Mouse (Mus musculus) lung, postnatal 0 days (tissue): Measurements from ENCODE around the gene Apon. TPM values are rescaled to one million over a fixed set of nuclear protein-coding genes. Genes with fewer than 3 reads are reported as not detected.
"Not testable (repeated sequence)": the region's sequence is repeated elsewhere in the genome, so short reads cannot be mapped to it uniquely, and the experiment has no call there.

ENCODE experiments used
- ATAC-seq: fragments of 200-750 bp; cut with Nextera tagmentation; 2 replicates; pipeline ENCODE4 v1.8.0; 2017; ENCODE audit warnings: moderate library complexity
- DNase-seq: peaks from one replicate; pipeline ENCODE4 v3.0.0-alpha.2; 2016; ENCODE audit warnings: low spot score
- H3K27ac ChIP-seq: fragments of 300-500 bp; sonication (generic); 2 replicates; pipeline ENCODE4 v1.5.1; 2014; ENCODE audit warnings: antibody characterized with exemption, mild to moderate bottlenecking, low read length, mixed read lengths
- H3K27me3 ChIP-seq: fragments of 300-500 bp; sonication (generic); replicated peaks from 2 replicates; pipeline ENCODE4 v1.6.1; 2014; ENCODE audit warnings: low read length, mixed read lengths; ENCODE audit not compliant: insufficient read depth
- H3K36me3 ChIP-seq: fragments of 300-500 bp; sonication (generic); 2 replicates; pipeline ENCODE4 v1.6.1; 2014; ENCODE audit warnings: low read length, mixed read lengths; ENCODE audit not compliant: insufficient read depth
- H3K4me1 ChIP-seq: fragments of 300-500 bp; sonication (generic); 2 replicates; pipeline ENCODE4 v1.6.1; 2014; ENCODE audit warnings: antibody characterized with exemption, low read depth, low read length, mixed read lengths; ENCODE audit not compliant: insufficient read depth
- H3K4me2 ChIP-seq: fragments of 300-500 bp; sonication (generic); replicated peaks from 2 replicates; pipeline ENCODE4 v1.6.1; 2014; ENCODE audit warnings: low read depth, mild to moderate bottlenecking, low read length, moderate library complexity, mixed read lengths
- H3K4me3 ChIP-seq: fragments of 300-500 bp; sonication (generic); 2 replicates; pipeline ENCODE4 v1.5.1; 2014; ENCODE audit warnings: low read depth, low read length
- H3K9ac ChIP-seq: fragments of 300-500 bp; sonication (generic); replicated peaks from 2 replicates; pipeline ENCODE4 v1.6.1; 2014; ENCODE audit warnings: low read depth, mild to moderate bottlenecking
- H3K9me3 ChIP-seq: fragments of 300-500 bp; sonication (generic); 2 replicates; pipeline ENCODE4 v1.6.1; 2016; ENCODE audit warnings: low read length, mixed read lengths
- CTCF ChIP-seq: IDR thresholded peaks from 2 replicates; pipeline ENCODE4 v1.5.1; 2016; ENCODE audit warnings: antibody characterized with exemption, mild to moderate bottlenecking
- EP300 ChIP-seq: IDR thresholded peaks from 2 replicates; pipeline ENCODE4 v1.6.1; 2016; ENCODE audit warnings: antibody characterized with exemption, mild to moderate bottlenecking, control low read depth
- whole genome bisulfite sequencing: fragments of 180-500 bp; shearing (Covaris S2); extraction: QIAGEN DNeasy Blood & Tissue Kit; methylation state at CpG from one replicate; pipeline ENCODE4 v1.1.7; 2014; 5-methylcytosine and 5-hydroxymethylcytosine counted together
- polyA plus RNA-seq: library from polyadenylated mRNA; unstranded; fragments of >200 nt; fragmentation: Nextera tagmentation; extraction: Ambion mirVana; gene quantifications from 2 replicates; pipeline ENCODE4 v1.2.1, GENCODE M21; 2015

Gene Apon
- polyA plus RNA-seq, 1 experiment from 2014 or later = not detected

DNA sequence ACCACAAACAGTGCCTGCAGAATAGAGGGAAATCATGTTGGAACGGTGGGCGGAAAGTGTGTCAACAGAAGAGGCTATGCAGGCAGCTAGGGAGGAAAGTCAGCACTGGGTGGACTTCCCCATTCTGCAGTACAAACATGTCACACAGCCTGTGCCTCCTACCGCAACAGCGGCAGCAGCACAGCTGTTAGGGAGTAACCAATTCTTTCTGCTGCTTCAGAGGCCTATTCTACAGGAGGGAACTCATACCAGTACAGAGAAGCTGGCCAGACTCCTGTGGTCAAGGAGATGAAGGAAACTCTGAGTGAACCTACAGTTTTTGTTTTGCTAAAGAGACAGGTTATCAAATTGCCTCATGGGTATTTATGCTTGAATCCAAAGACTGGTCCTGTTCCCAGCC lies 5.1 kb downstream of the Apon start:
- TF ChIP-seq EP300 (no peak), CTCF (no peak)
- Histone ChIP-seq H3K27ac (no peak overlapping the region), H3K4me2 (no peak overlapping the region), H3K9me3 (no peaks in the 10 kb centered on the region), H3K9ac (no peak overlapping the region), H3K36me3 (no peaks in the 10 kb centered on the region), H3K4me3 (no peak overlapping the region), H3K4me1 (no peaks in the 10 kb centered on the region), H3K27me3 (no peaks in the 10 kb centered on the region)
- DNase-seq (no peak), ATAC-seq (no peak)
- 73% methylated on average over 4 of the region's 4 CpGs for WGBS

GRCm38 (mm10) chr10:128259946-128260345 lies 6.0 kb downstream of the Apon start:
- Histone ChIP-seq H3K27me3 (no peaks in the 10 kb centered on the region), H3K4me2 (no peak overlapping the region), H3K9ac (no peak overlapping the region), H3K27ac (no peak overlapping the region), H3K4me3 (no peak overlapping the region), H3K36me3 (no peaks in the 10 kb centered on the region), H3K9me3 (no peaks in the 10 kb centered on the region), H3K4me1 (no peaks in the 10 kb centered on the region)
- DNase-seq = no peak
- no peak for TF ChIP-seq EP300
- TF ChIP-seq CTCF = no peak
- ATAC-seq = no peak
- WGBS = 72% methylated on average over 5 of the region's 5 CpGs

GRCm38 (mm10) chr10:128260376-128260775 lies 6.5 kb downstream of the Apon start:
- not testable (repeated sequence) for H3K9ac ChIP-seq, H3K4me3 ChIP-seq, H3K27ac ChIP-seq, H3K36me3 ChIP-seq, H3K4me1 ChIP-seq, ATAC-seq, H3K9me3 ChIP-seq, H3K27me3 ChIP-seq, DNase-seq, H3K4me2 ChIP-seq
- 67% methylated on average over 7 of the region's 7 CpGs for WGBS

DNA sequence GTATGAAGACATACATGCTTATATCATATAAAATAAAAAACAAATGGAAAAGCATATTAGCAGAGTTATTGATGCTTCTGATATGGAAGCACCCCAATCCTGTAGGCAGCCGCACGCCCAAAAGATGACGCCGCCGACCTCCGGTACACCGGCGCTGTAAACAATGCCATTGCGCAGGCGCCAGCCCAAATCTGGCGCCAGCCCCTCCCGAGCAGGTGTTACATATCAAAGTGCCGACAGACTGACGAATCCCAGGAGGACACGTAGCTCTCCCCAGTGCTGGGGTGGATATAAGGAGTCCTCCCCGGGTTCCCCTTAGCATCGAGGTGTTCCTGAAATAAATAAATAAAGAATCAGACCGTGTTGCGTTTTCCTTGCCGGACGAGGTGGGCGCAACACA lies 8.4 kb downstream of the Apon start:
- no peak overlapping the region for H3K27ac ChIP-seq

GRCm38 (mm10) chr10:128263393-128264310 lies 9.8 kb downstream of the Apon start:
- H3K4me1 ChIP-seq = no peaks in the 10 kb centered on the region
- H3K9ac ChIP-seq = no peak overlapping the region
- no peaks in the 10 kb centered on the region for H3K36me3 ChIP-seq
- WGBS = 75% methylated on average over 6 of the region's 6 CpGs
- H3K4me2 ChIP-seq = no peak overlapping the region
- ATAC-seq = no peak
- DNase-seq = no peak
- H3K9me3 ChIP-seq = no peaks in the 10 kb centered on the region
- no peak overlapping the region for H3K27ac ChIP-seq
- no peaks in the 10 kb centered on the region for H3K27me3 ChIP-seq
- no peak overlapping the region for H3K4me3 ChIP-seq
- no peak for TF ChIP-seq CTCF
- no peak for TF ChIP-seq EP300

More for the DNA sequence above, 8.4 kb downstream of the Apon start:
- H3K27me3 ChIP-seq = no peaks in the 10 kb centered on the region
- no peak for ATAC-seq
- DNase-seq = no peak
- H3K4me1 ChIP-seq = no peaks in the 10 kb centered on the region
- no peak overlapping the region for H3K9ac ChIP-seq
- 66% methylated on average over 22 of the region's 22 CpGs for WGBS
- H3K9me3 ChIP-seq = no peaks in the 10 kb centered on the region
- H3K36me3 ChIP-seq = no peaks in the 10 kb centered on the region
- no peak overlapping the region for H3K4me3 ChIP-seq
- no peak overlapping the region for H3K4me2 ChIP-seq
- TF ChIP-seq EP300 = no peak
- no peak for TF ChIP-seq CTCF

DNA sequence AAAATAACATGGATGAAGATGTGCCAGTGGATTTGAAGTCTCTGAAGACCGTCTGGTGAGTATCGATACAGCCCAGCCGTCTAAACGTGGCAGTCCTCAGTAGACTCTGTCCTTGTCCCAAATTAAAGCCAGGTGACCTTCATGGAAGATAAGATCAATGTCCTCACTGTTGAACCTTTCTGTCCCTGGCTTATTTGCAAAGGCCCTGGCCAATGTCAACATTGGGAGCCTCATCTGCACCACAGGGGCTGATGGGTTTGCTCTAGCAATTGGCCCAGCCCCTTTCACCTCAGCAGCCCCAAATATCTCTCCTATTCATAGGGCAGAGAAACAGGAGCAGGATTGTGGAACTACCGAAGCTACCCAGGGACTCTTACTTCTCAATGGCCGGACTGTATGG lies 14.5 kb downstream of the Apon start, which contains the start of gene Apof:
Gene Apof (plus strand): TSS at position 301 of the 400 bp plus-strand sequence.
- DNase-seq (no peak), ATAC-seq (no peak)
- no peaks in the 10 kb centered on the region for H3K27me3 ChIP-seq
- H3K9ac ChIP-seq = no peak within 1 kb of the TSS
- no peaks in the 10 kb centered on the region for H3K36me3 ChIP-seq
- H3K9me3 ChIP-seq = no peaks in the 10 kb centered on the region
- H3K4me2 ChIP-seq = no peak within 1 kb of the TSS
- H3K4me3 ChIP-seq = no peak within 1 kb of the TSS
- no peak within 1 kb of the TSS for H3K27ac ChIP-seq
- H3K4me1 ChIP-seq = no peaks in the 10 kb centered on the region; the same call in 1 of the 2 replicates
- TF ChIP-seq CTCF = no peak
- no peak for TF ChIP-seq EP300
- WGBS = 67% methylated on average over 6 of the region's 6 CpGs
